Mouse (Mus musculus) ES-Bruce4 (cell line): ENCODE measurements around the gene 5530401A14Rik. TPM values are rescaled to one million over a fixed set of nuclear protein-coding genes. Genes with fewer than 3 reads are reported as not detected.

Experiments
- H3K27ac ChIP-seq: 2 replicates; pipeline ENCODE4 v1.5.1; 2012; ENCODE audit warnings: low read length, inconsistent platforms; ENCODE audit not compliant: insufficient read depth
- H3K27me3 ChIP-seq: 2 replicates; pipeline ENCODE4 v1.6.1; 2012; ENCODE audit warnings: mild to moderate bottlenecking, low read length, inconsistent platforms; ENCODE audit not compliant: control insufficient read depth, poor library complexity, insufficient read depth, severe bottlenecking
- H3K36me3 ChIP-seq: 2 replicates; pipeline ENCODE4 v1.6.1; 2012; ENCODE audit warnings: inconsistent platforms, mild to moderate bottlenecking, low read length, moderate library complexity; ENCODE audit not compliant: control insufficient read depth, poor library complexity, insufficient read depth, severe bottlenecking
- H3K4me1 ChIP-seq: one replicate; pipeline ENCODE4 v1.8.1; 2011; ENCODE audit warnings: low read length; ENCODE audit not compliant: control insufficient read depth, insufficient read depth
- H3K4me3 ChIP-seq: 2 replicates; pipeline ENCODE4 v1.5.1; 2011; ENCODE audit warnings: low read depth, mild to moderate bottlenecking, low read length
- H3K9ac ChIP-seq: 2 replicates; pipeline ENCODE4 v1.6.1; 2012; ENCODE audit warnings: low read depth, mild to moderate bottlenecking, inconsistent platforms; ENCODE audit not compliant: poor library complexity, severe bottlenecking
- H3K9me3 ChIP-seq: replicated peaks from 2 replicates; pipeline ENCODE4 v1.6.1; 2012; ENCODE audit warnings: mild to moderate bottlenecking, low read length, inconsistent platforms; ENCODE audit not compliant: control insufficient read depth, poor library complexity, insufficient read depth, severe bottlenecking
- CTCF ChIP-seq: IDR thresholded peaks from one replicate; pipeline ENCODE4 v1.8.1; 2011; ENCODE audit warnings: low read depth, low read length
- EP300 ChIP-seq: IDR thresholded peaks from 2 replicates; pipeline ENCODE4 v1.6.1; 2011; ENCODE audit warnings: low read depth, low read length; ENCODE audit not compliant: insufficient read depth
- POLR2A ChIP-seq: IDR thresholded peaks from one replicate; pipeline ENCODE4 v1.8.1; 2011; ENCODE audit warnings: low read length; ENCODE audit not compliant: insufficient read depth
- polyA plus RNA-seq: library from polyadenylated mRNA; stranded (reverse); fragments of >200 nt; gene quantifications from 2 replicates; pipeline ENCODE4 v1.2.4, GENCODE M21; 2011; ENCODE audit warnings: low read depth; ENCODE audit not compliant: missing spikeins, insufficient read depth, insufficient read length

Gene 5530401A14Rik
- polyA plus RNA-seq, 1 experiment = not detected

DNA sequence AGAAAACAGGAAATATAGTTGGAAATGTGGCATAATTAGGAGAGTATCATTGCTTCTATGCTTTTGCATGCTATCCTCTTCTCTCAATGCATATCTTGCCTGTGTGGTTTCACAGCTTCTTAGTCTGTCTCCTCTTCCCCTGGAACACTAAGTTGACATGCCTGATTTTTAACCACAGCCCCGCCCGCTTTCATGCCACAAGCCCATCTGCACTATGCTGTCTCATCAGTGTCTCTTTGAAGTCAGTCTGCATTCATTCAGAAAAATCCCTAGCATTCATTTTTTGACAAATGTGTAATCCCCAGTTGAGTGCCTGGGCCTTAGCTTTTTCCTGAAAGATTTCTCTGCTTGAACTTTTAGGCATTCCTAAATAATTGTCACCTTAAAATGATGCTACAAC, 62.6 kb downstream of the 5530401A14Rik start:
- Histone ChIP-seq H3K27me3 (no peaks in the 10 kb centered on the region), H3K27ac (no peak overlapping the region), H3K9me3 (no peaks in the 10 kb centered on the region), H3K36me3 (no peaks in the 10 kb centered on the region), H3K9ac (no peak overlapping the region), H3K4me3 (no peak overlapping the region), H3K4me1 (no peaks in the 10 kb centered on the region)
- no peak for TF ChIP-seq EP300
- no peak for TF ChIP-seq CTCF
- TF ChIP-seq POLR2A = no peak

- H3K4me3 ChIP-seq = no peak overlapping the region
- H3K4me1 ChIP-seq = no peaks in the 10 kb centered on the region
- H3K27ac ChIP-seq = no peak overlapping the region
- no peaks in the 10 kb centered on the region for H3K36me3 ChIP-seq
- no peaks in the 10 kb centered on the region for H3K9me3 ChIP-seq
- no peaks in the 10 kb centered on the region; the same call in 1 of the 2 replicates for H3K27me3 ChIP-seq
- TF ChIP-seq CTCF (no peak), EP300 (no peak), POLR2A (no peak)
- no peak overlapping the region for H3K9ac ChIP-seq
These were observed 63.2 kb downstream of the 5530401A14Rik start for GRCm38 (mm10) chr11:81923626-81924025.

- Histone ChIP-seq H3K27ac (no peak overlapping the region), H3K4me1 (no peaks in the 10 kb centered on the region), H3K9me3 (no peaks in the 10 kb centered on the region), H3K36me3 (no peaks in the 10 kb centered on the region), H3K27me3 (no peaks in the 10 kb centered on the region; the same call in 1 of the 2 replicates), H3K9ac (no peak overlapping the region), H3K4me3 (no peak overlapping the region)
- TF ChIP-seq CTCF = no peak
- TF ChIP-seq POLR2A = no peak
- TF ChIP-seq EP300 = no peak
These were observed 65.9 kb downstream of the 5530401A14Rik start for GRCm38 (mm10) chr11:81926393-81926792.

GRCm38 (mm10) chr11:81937516-81937915, 77.0 kb downstream of the 5530401A14Rik start:
- Histone ChIP-seq H3K4me1 (no peaks in the 10 kb centered on the region), H3K36me3 (no peaks in the 10 kb centered on the region), H3K27ac (no peak overlapping the region), H3K4me3 (no peak overlapping the region), H3K9me3 (no peaks in the 10 kb centered on the region), H3K27me3 (no peaks in the 10 kb centered on the region), H3K9ac (no peak overlapping the region)
- TF ChIP-seq EP300 (no peak), POLR2A (no peak), CTCF (no peak)

DNA sequence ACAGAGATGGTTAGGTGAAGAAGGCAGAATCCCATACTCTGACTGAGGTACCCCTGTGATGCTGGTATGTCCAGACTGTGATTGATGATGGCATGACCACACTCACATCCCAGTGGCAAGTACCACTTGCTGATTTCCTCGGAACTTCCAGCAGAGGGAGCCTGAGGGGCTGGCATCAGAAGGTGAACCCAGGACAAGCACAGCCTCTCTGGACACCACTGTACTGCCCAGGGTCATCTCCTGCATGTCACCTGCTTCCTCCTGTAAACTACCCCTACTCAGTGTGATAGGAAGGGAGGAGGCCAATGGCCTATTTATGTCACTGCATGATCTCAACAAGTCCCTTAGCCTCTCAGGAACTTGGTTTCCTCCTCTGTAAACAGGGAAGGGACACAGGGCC, 80.5 kb downstream of the 5530401A14Rik start:
- TF ChIP-seq EP300 (no peak), POLR2A (no peak), CTCF (peak; percentile 52)
- no peaks in the 10 kb centered on the region for H3K9me3 ChIP-seq
- no peaks in the 10 kb centered on the region for H3K27me3 ChIP-seq
- no peak overlapping the region for H3K4me3 ChIP-seq
- H3K27ac ChIP-seq = no peak overlapping the region
- H3K36me3 ChIP-seq = no peaks in the 10 kb centered on the region
- no peak overlapping the region for H3K9ac ChIP-seq
- H3K4me1 ChIP-seq = no peaks in the 10 kb centered on the region

DNA sequence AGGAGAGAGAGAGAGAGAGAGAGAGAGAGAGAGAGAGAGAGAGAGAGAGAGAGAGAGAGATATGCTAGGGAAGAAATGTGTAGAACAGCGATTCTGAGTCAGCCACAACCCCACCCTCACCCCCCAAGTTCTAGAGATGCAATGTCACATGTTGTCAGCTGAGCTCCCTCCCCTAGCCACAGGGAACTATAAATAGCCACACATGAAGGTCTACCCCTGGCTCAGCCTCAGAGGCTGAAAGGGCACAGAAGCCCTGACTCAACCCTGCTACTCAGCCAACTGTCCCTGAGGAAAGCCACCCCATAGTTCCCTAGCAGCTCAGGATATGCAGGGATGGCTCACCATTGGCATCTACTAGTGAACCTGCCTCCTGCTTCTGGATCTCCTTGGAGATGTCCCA, 81.7 kb downstream of the 5530401A14Rik start:
- no peaks in the 10 kb centered on the region for H3K4me1 ChIP-seq
- no peaks in the 10 kb centered on the region for H3K27me3 ChIP-seq
- no peaks in the 10 kb centered on the region for H3K36me3 ChIP-seq
- no peaks in the 10 kb centered on the region for H3K9me3 ChIP-seq
- no peak overlapping the region for H3K4me3 ChIP-seq
- TF ChIP-seq POLR2A = no peak
- no peak for TF ChIP-seq EP300
- TF ChIP-seq CTCF = no peak
- H3K9ac ChIP-seq = no peak overlapping the region
- no peak overlapping the region for H3K27ac ChIP-seq

Other genes with a start within 250 kb of the 5530401A14Rik start
- not detected in 2 replicates for gene Asic2, start 107.8 kb downstream of the 5530401A14Rik start, polyA plus RNA-seq
- gene Ccl2, start 174.9 kb downstream of the 5530401A14Rik start, polyA plus RNA-seq = 4.2 and 4.3 TPM in 2 replicates
- not detected in 2 replicates for gene Gm17268, start 177.9 kb downstream of the 5530401A14Rik start, polyA plus RNA-seq
- 2.3 and 3.3 TPM in 2 replicates for gene Ccl7, start 185.0 kb downstream of the 5530401A14Rik start, polyA plus RNA-seq
- gene Ccl11, start 197.2 kb downstream of the 5530401A14Rik start, polyA plus RNA-seq = not detected in 2 replicates
- gene Ccl12, start 241.2 kb downstream of the 5530401A14Rik start, polyA plus RNA-seq = not detected in 2 replicates